Mouse (Mus musculus): Measurements from ENCODE around the gene 2010111I01Rik. TPM values are rescaled to one million over a fixed set of nuclear protein-coding genes. Genes with fewer than 3 reads are reported as not detected.

2010111I01Rik gene
- polyA plus RNA-seq, 1 experiment from 2014 or later: 119 TPM

DNA sequence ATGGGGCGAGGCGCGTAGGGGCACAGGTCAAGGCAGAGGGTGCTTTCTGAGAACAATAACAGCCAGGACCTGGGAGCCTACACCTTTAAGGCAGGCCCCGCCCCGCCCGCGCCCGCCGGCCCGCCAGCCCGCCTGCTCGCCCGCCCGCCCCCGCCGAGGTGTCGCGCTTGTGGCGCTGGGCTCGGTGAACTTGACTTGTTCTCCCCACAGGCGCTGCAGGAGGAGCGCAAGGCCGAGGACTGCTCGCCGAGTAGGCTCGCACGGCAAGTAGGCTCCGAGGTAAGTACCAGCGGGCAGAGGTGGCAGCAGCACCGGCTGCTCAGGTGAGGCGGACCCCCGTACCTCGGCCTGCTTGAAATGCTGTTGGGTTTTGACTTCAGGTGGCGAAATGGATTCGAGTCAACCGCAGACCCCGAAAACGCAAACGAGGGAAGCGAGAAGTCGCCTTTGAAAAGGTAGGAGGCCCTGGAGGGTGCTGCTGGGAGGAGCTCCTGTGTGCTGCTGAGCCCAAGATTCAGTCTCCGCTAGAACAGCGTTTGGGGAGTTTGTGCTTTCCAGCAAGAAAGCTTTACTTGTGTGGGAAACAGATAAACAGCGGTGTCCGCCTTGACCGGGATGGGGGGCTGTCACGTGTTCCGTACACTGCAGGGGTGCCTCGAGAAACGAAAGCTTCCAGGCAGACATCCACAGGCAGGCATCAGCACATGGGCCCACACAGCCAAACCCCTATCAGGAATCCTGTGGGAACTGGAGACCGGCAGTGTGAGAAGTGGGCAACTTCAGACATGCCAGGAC, 275.4 kb downstream of the 2010111I01Rik start:
- Histone ChIP-seq H3K9ac (ENCODE audit: low read length) (peak overlapping the region; percentile 96), H3K27ac (ENCODE audit: low read length) (peak overlapping the region; percentile 95), H3K9me3 (replicated peaks; ENCODE audit: control insufficient read depth, low read length) (no peaks in the 10 kb centered on the region), H3K4me1 (ENCODE audit: control insufficient read depth, insufficient read depth, low read length) (peaks cover 25% of the 10 kb centered on the region), H3K36me3 (ENCODE audit: control insufficient read depth, insufficient read depth, low read length) (no peaks in the 10 kb centered on the region), H3K27me3 (ENCODE audit: control insufficient read depth, insufficient read depth, low read length) (no peaks in the 10 kb centered on the region), H3K4me3 (replicated peaks; ENCODE audit: low read length) (peak overlapping the region; percentile 91), H3K4me2 (ENCODE audit: low read depth, low read length) (peak overlapping the region; percentile 89)
- ATAC-seq (ENCODE audit: insufficient read depth, low FRiP score): peak; percentile 88
- under 1% methylated on average over 49 of the region's 51 CpGs for WGBS

DNA sequence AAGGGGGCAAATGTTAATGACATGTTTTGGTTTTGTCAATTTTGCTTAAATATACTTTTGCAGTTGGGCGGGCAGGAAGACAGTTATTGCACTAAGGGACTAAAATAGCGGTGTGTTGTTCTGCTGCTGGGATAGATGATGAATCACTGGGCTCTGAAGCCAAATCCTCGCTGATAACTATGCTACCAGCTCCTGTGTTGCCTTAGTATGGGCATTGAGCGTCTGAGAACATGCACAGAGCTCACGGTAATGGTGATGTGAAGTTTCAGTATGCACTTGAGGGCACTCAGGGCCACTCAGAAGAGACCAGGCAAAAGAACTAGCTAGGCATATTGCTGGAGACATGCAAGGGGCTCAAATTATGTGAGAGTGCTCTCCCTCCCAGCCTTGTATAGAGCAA, 276.1 kb downstream of the 2010111I01Rik start:
- Histone ChIP-seq H3K9ac (ENCODE audit: low read length) (peak overlapping the region; percentile 96), H3K4me3 (replicated peaks; ENCODE audit: low read length) (peak overlapping the region; percentile 91), H3K27me3 (ENCODE audit: control insufficient read depth, insufficient read depth, low read length) (no peaks in the 10 kb centered on the region), H3K4me2 (ENCODE audit: low read depth, low read length) (peak overlapping the region; percentile 89), H3K4me1 (ENCODE audit: control insufficient read depth, insufficient read depth, low read length) (peaks cover 26% of the 10 kb centered on the region), H3K9me3 (replicated peaks; ENCODE audit: control insufficient read depth, low read length) (no peaks in the 10 kb centered on the region), H3K27ac (ENCODE audit: low read length) (peak overlapping the region; percentile 95), H3K36me3 (ENCODE audit: control insufficient read depth, insufficient read depth, low read length) (no peaks in the 10 kb centered on the region)
- 8% methylated on average over 5 of the region's 5 CpGs for WGBS
- ATAC-seq (ENCODE audit: insufficient read depth, low FRiP score): no peak

DNA sequence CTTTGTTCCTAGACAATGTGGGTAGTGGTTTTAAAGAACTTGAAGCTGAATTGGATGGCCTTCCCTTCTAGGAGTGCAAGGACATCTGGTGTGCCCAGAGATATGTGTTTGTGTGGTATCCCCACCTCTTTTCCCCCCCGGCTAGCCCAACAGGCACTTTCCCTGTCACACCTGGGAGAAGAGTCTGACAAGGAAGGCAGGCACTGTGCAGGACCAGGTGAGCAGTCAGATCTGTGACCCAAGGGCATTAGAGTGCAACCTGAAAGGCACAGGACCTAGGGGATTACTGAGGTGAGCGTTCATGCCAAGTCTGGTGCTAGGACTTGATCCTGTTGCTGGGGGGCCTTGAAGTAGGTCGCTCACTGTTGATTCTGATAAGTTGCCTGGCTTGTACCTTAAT, 277.0 kb downstream of the 2010111I01Rik start:
- 59% methylated on average over 3 of the region's 3 CpGs for WGBS
- Histone ChIP-seq H3K27ac (ENCODE audit: low read length) (peak overlapping the region; percentile 81), H3K4me2 (ENCODE audit: low read depth, low read length) (peak overlapping the region; percentile 89), H3K9ac (ENCODE audit: low read length) (peak overlapping the region; percentile 64), H3K36me3 (ENCODE audit: control insufficient read depth, insufficient read depth, low read length) (no peaks in the 10 kb centered on the region), H3K9me3 (replicated peaks; ENCODE audit: control insufficient read depth, low read length) (no peaks in the 10 kb centered on the region), H3K4me3 (replicated peaks; ENCODE audit: low read length) (peak overlapping the region; percentile 91), H3K27me3 (ENCODE audit: control insufficient read depth, insufficient read depth, low read length) (no peaks in the 10 kb centered on the region), H3K4me1 (ENCODE audit: control insufficient read depth, insufficient read depth, low read length) (peaks cover 30% of the 10 kb centered on the region)
- ATAC-seq (ENCODE audit: insufficient read depth, low FRiP score): no peak

GRCm38 (mm10) chr13:63242401-63243192, 277.9 kb downstream of the 2010111I01Rik start:
- Histone ChIP-seq H3K4me1 (ENCODE audit: control insufficient read depth, insufficient read depth, low read length) (peaks cover 38% of the 10 kb centered on the region), H3K9me3 (replicated peaks; ENCODE audit: control insufficient read depth, low read length) (no peaks in the 10 kb centered on the region), H3K9ac (ENCODE audit: low read length) (peak overlapping the region; percentile 64), H3K27ac (ENCODE audit: low read length) (peak overlapping the region; percentile 81), H3K36me3 (ENCODE audit: control insufficient read depth, insufficient read depth, low read length) (no peaks in the 10 kb centered on the region), H3K27me3 (ENCODE audit: control insufficient read depth, insufficient read depth, low read length) (no peaks in the 10 kb centered on the region), H3K4me3 (replicated peaks; ENCODE audit: low read length) (peak overlapping the region; percentile 91), H3K4me2 (ENCODE audit: low read depth, low read length) (peak overlapping the region; percentile 89)
- ATAC-seq (ENCODE audit: insufficient read depth, low FRiP score): no peak
- WGBS: 53% methylated on average over 10 of the region's 10 CpGs

- Histone ChIP-seq H3K9me3 (replicated peaks; ENCODE audit: control insufficient read depth, low read length) (no peaks in the 10 kb centered on the region), H3K4me1 (ENCODE audit: control insufficient read depth, insufficient read depth, low read length) (peaks cover 40% of the 10 kb centered on the region), H3K27ac (ENCODE audit: low read length) (peak overlapping the region; percentile 78), H3K36me3 (ENCODE audit: control insufficient read depth, insufficient read depth, low read length) (no peaks in the 10 kb centered on the region), H3K9ac (ENCODE audit: low read length) (peak overlapping the region; percentile 56), H3K27me3 (ENCODE audit: control insufficient read depth, insufficient read depth, low read length) (no peaks in the 10 kb centered on the region), H3K4me3 (replicated peaks; ENCODE audit: low read length) (peak overlapping the region; percentile 30), H3K4me2 (ENCODE audit: low read depth, low read length) (peak overlapping the region; percentile 43)
- WGBS: 65% methylated on average over 5 of the region's 5 CpGs
- no peak for ATAC-seq (ENCODE audit: insufficient read depth, low FRiP score)
Observed at GRCm38 (mm10) chr13:63243586-63243985, 278.9 kb downstream of the 2010111I01Rik start.

GRCm38 (mm10) chr13:63244425-63244824, 279.7 kb downstream of the 2010111I01Rik start:
- no peaks in the 10 kb centered on the region for H3K36me3 ChIP-seq (ENCODE audit: control insufficient read depth, insufficient read depth, low read length)
- peak overlapping the region; percentile 31; the same call in 1 of the 2 replicates for H3K4me3 ChIP-seq (replicated peaks; ENCODE audit: low read length)
- H3K9me3 ChIP-seq (replicated peaks; ENCODE audit: control insufficient read depth, low read length): no peaks in the 10 kb centered on the region
- WGBS: 76% methylated on average over 3 of the region's 3 CpGs
- H3K4me2 ChIP-seq (ENCODE audit: low read depth, low read length): peak overlapping the region; percentile 43
- ATAC-seq (ENCODE audit: insufficient read depth, low FRiP score): no peak
- peaks cover 43% of the 10 kb centered on the region for H3K4me1 ChIP-seq (ENCODE audit: control insufficient read depth, insufficient read depth, low read length)
- H3K27me3 ChIP-seq (ENCODE audit: control insufficient read depth, insufficient read depth, low read length): no peaks in the 10 kb centered on the region
- H3K27ac ChIP-seq (ENCODE audit: low read length): peak overlapping the region; percentile 78
- H3K9ac ChIP-seq (ENCODE audit: low read length): 0 out of 2 replicates have a peak overlapping the region, but pooled peaks have one; percentile 49

DNA sequence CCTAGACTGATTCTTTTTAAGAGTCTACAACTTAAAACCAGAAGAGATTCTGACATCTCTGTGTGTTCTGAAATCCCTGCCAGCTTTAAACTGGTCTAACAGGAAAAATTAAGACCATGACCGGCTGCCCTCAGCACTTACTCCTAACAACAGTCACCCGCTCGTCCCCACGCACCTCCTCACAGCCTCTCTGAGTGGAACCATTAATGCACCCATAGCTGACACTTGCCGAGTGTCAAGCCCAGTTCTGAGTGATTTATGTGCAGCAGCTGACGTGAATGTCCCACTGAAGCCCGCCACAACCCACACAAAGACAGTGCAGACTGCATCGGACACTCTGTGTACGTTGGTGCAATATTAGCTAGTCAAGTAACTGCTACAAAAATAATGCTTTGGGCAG, 280.5 kb downstream of the 2010111I01Rik start:
- peak overlapping the region; percentile 38; the same call in 1 of the 2 replicates for H3K9ac ChIP-seq (ENCODE audit: low read length)
- ATAC-seq (ENCODE audit: insufficient read depth, low FRiP score): no peak
- H3K27ac ChIP-seq (ENCODE audit: low read length): peak overlapping the region; percentile 47; the same call in 1 of the 2 replicates
- no peaks in the 10 kb centered on the region for H3K36me3 ChIP-seq (ENCODE audit: control insufficient read depth, insufficient read depth, low read length)
- WGBS: 41% methylated on average over 9 of the region's 9 CpGs
- peaks cover 51% of the 10 kb centered on the region for H3K4me1 ChIP-seq (ENCODE audit: control insufficient read depth, insufficient read depth, low read length)
- H3K4me3 ChIP-seq (replicated peaks; ENCODE audit: low read length): no peak overlapping the region
- H3K9me3 ChIP-seq (replicated peaks; ENCODE audit: control insufficient read depth, low read length): no peaks in the 10 kb centered on the region
- no peaks in the 10 kb centered on the region for H3K27me3 ChIP-seq (ENCODE audit: control insufficient read depth, insufficient read depth, low read length)
- H3K4me2 ChIP-seq (ENCODE audit: low read depth, low read length): peak overlapping the region; percentile 30; the same call in 1 of the 2 replicates

DNA sequence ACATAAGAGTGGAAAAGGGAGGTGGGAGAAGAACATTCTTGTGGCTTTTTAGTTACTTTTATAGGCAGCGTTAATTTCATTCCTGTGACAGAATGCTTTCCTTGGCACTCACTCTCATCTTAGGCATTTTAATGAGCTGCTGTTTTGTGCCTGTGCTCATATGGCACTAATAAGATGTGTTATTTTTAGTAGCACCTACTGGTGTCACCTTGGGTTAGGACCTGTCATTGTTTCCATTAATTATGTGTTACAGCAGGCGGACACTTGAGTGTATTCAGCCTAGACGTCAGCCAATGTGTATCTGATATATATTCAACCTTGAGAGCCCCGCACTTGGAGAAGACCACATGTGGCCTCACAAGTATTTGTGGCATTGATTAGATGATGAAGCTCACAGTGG, 281.1 kb downstream of the 2010111I01Rik start:
- Histone ChIP-seq H3K27ac (ENCODE audit: low read length) (0 out of 2 replicates have a peak overlapping the region, but pooled peaks have one; percentile 47), H3K9ac (ENCODE audit: low read length) (no peak overlapping the region), H3K27me3 (ENCODE audit: control insufficient read depth, insufficient read depth, low read length) (no peaks in the 10 kb centered on the region), H3K4me3 (replicated peaks; ENCODE audit: low read length) (0 out of 2 replicates have a peak overlapping the region, but pooled peaks have one; percentile 8), H3K4me2 (ENCODE audit: low read depth, low read length) (peak overlapping the region; percentile 15; the same call in 1 of the 2 replicates), H3K9me3 (replicated peaks; ENCODE audit: control insufficient read depth, low read length) (no peaks in the 10 kb centered on the region), H3K36me3 (ENCODE audit: control insufficient read depth, insufficient read depth, low read length) (no peaks in the 10 kb centered on the region), H3K4me1 (ENCODE audit: control insufficient read depth, insufficient read depth, low read length) (peaks cover 52% of the 10 kb centered on the region)
- WGBS: 61% methylated on average over 4 of the region's 4 CpGs
- ATAC-seq (ENCODE audit: insufficient read depth, low FRiP score): no peak
